Mouse (Mus musculus) heart, postnatal 0 days (tissue): ENCODE measurements at regions not wholly inside any gene's neighbourhood (a gene's known extent, or its start where the extent isn't known, plus 50 kb on each side); places are given as distances from the start of the nearest gene placed in this dataset.

Source experiments
- ATAC-seq: fragments of 200-750 bp; cut with Nextera tagmentation; 2 replicates; pipeline ENCODE4 v1.8.0; 2017; ENCODE audit warnings: low read depth, moderate number of reproducible peaks, moderate library complexity; ENCODE audit not compliant: insufficient read depth
- DNase-seq: peaks from one replicate; pipeline ENCODE4 v3.0.0-alpha.2; 2016; ENCODE audit warnings: low spot score
- H3K27ac ChIP-seq: fragments of 300-500 bp; sonication (generic); 2 replicates; pipeline ENCODE4 v1.5.1; 2014; ENCODE audit warnings: low read depth, mild to moderate bottlenecking
- H3K27me3 ChIP-seq: fragments of 300-500 bp; sonication (generic); 2 replicates; pipeline ENCODE4 v1.6.1; 2014; ENCODE audit warnings: low read length, mixed read lengths; ENCODE audit not compliant: control insufficient read depth, insufficient read depth
- H3K36me3 ChIP-seq: fragments of 300-500 bp; sonication (generic); replicated peaks from 2 replicates; pipeline ENCODE4 v1.6.1; 2014; ENCODE audit warnings: low read length, mixed read lengths; ENCODE audit not compliant: control insufficient read depth, insufficient read depth
- H3K4me1 ChIP-seq: fragments of 300-500 bp; sonication (generic); 2 replicates; pipeline ENCODE4 v1.6.1; 2014; ENCODE audit warnings: antibody characterized with exemption; ENCODE audit not compliant: control insufficient read depth, insufficient read depth
- H3K4me2 ChIP-seq: fragments of 300-500 bp; sonication (generic); 2 replicates; pipeline ENCODE4 v1.6.1; 2014; ENCODE audit warnings: low read depth, mild to moderate bottlenecking, low read length, moderate library complexity
- H3K4me3 ChIP-seq: fragments of 300-500 bp; sonication (generic); 2 replicates; pipeline ENCODE4 v1.5.1; 2014; ENCODE audit warnings: low read depth, low read length
- H3K9ac ChIP-seq: fragments of 300-500 bp; sonication (generic); replicated peaks from 2 replicates; pipeline ENCODE4 v1.6.1; 2014; ENCODE audit warnings: low read depth, low read length, mixed read lengths
- H3K9me3 ChIP-seq: fragments of 300-500 bp; sonication (generic); replicated peaks from 2 replicates; pipeline ENCODE4 v1.6.1; 2016; ENCODE audit warnings: low read length; ENCODE audit not compliant: control insufficient read depth
- CTCF ChIP-seq: IDR thresholded peaks from 2 replicates; pipeline ENCODE4 v1.5.1; 2016; ENCODE audit warnings: antibody characterized with exemption, control low read depth, low read depth
- EP300 ChIP-seq: IDR thresholded peaks from 2 replicates; pipeline ENCODE4 v1.6.1; 2016; ENCODE audit warnings: antibody characterized with exemption, low read depth
- WGBS: fragments of 180-500 bp; shearing (Covaris S2); extraction: QIAGEN DNeasy Blood & Tissue Kit; methylation state at CpG from one replicate; pipeline ENCODE4 v1.1.7; 2014; 5-methylcytosine and 5-hydroxymethylcytosine counted together

DNA sequence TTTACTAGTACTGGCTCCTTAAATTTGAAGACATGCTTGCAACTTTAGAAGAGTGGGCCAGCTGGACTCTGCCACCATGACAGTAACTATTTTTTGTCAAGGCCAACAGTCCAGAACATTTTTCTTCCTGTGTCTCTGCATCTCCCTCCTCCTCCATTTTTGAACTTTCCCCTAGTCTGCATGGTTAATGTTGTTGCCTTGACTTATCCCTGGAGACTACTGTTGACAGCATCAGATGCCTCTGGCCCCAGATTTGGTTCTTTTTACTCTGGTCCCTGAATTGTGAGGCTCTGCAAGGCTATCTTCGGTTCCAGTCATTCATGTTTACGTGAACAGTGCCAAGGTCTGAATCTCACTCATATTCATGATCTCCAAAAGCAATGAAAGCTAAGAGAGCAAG, 724.4 kb upstream of the 2610301B20Rik start:
- no peaks in the 10 kb centered on the region for H3K9me3 ChIP-seq
- H3K4me2 ChIP-seq, result no peak overlapping the region
- no peak overlapping the region for H3K9ac ChIP-seq
- ATAC-seq (no peak), DNase-seq (no peak)
- no peak overlapping the region for H3K4me3 ChIP-seq
- H3K4me1 ChIP-seq, result no peaks in the 10 kb centered on the region
- H3K27ac ChIP-seq, result no peak overlapping the region
- 42% methylated on average over 2 of the region's 2 CpGs for WGBS
- no peak for TF ChIP-seq EP300
- TF ChIP-seq CTCF, result no peak
- no peaks in the 10 kb centered on the region for H3K27me3 ChIP-seq
- no peaks in the 10 kb centered on the region for H3K36me3 ChIP-seq

DNA sequence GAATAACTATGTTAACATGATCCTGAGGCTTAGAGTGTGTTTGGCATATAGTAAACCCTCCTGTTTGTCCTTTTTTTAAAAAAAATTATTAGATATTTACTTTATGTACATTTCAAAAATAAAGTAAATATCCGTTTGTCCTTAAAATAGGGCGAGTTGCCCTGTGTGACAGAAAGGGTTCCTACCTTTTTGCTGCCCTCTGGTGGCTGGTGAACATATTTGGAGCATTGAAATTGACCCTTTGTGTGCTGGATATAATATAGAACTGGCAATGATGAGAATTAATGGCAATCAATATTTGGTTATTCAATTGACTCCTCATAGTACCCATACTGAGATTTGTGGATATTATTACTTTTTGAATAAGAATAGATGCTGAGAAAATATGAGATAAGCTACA, 723.8 kb upstream of the 2610301B20Rik start:
- H3K27ac ChIP-seq, result no peak overlapping the region
- no peak overlapping the region for H3K4me2 ChIP-seq
- H3K27me3 ChIP-seq, result no peaks in the 10 kb centered on the region
- H3K4me3 ChIP-seq, result no peak overlapping the region
- DNase-seq (peak; percentile 51), ATAC-seq (no peak)
- H3K4me1 ChIP-seq, result no peaks in the 10 kb centered on the region
- no peaks in the 10 kb centered on the region for H3K36me3 ChIP-seq
- no peaks in the 10 kb centered on the region for H3K9me3 ChIP-seq
- TF ChIP-seq CTCF (peak; percentile 72), EP300 (no peak)
- no peak overlapping the region for H3K9ac ChIP-seq
- 9% methylated on average over 2 of the region's 2 CpGs for WGBS

DNA sequence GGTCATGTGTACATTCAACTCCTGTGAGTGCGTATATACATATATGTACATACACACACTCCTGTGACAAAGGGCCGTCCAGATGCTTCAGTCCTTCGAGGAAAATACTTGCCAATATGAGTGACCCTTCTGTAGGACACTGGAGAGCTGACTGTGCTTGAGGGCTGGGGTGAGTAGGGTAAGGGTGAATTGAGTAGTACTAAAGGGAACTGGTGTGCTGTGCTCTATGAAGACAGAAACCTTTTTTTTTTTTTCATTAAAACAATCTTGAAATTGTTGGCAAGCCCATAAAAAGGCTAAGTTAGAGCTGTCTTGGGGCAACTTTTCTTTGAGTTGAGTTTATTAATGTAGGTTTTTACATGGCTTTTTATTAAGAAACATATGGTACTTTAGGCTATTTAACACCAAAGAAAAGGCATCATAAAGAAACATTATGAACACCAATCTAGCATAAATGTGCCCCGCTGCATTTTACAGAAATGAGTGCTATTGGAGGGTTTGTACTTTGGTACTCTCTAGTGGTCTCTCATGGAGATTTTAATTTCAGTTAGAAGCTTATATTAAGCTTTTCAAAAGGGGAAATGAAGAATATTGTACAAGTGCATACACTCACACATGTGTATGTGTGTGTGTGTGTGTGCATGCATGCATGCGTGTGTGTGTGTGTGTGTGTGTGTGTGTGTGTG, 718.5 kb upstream of the 2610301B20Rik start:
- WGBS, result 80% methylated on average over 5 of the region's 5 CpGs
- no peak overlapping the region for H3K4me3 ChIP-seq
- no peak overlapping the region for H3K4me2 ChIP-seq
- no peaks in the 10 kb centered on the region for H3K9me3 ChIP-seq
- no peaks in the 10 kb centered on the region for H3K4me1 ChIP-seq
- no peaks in the 10 kb centered on the region for H3K27me3 ChIP-seq
- no peak for ATAC-seq
- TF ChIP-seq CTCF (no peak), EP300 (no peak)
- no peak overlapping the region for H3K27ac ChIP-seq
- H3K36me3 ChIP-seq, result no peaks in the 10 kb centered on the region
- no peak for DNase-seq
- H3K9ac ChIP-seq, result no peak overlapping the region

DNA sequence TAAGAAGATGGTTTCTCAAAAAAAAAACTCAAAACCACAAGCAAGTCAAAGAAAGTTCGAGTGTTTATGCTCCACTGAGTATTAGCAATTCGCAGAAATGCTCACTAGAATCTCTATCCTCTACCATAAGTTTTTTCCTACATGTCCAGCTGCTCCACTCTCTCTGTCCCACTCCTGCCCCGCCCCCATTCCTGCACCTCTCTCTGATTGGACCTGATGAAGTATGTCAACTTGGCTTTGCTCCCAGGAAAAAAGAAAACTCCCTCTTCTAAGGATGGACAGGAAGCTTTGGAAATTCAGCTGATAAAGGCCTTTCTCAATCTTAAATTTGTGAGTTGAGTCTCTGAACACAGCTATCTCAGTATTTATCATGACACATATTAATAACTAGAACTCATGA, 684.4 kb upstream of the 2610301B20Rik start:
- no peaks in the 10 kb centered on the region for H3K36me3 ChIP-seq
- WGBS, result 66% methylated on average over 3 of the region's 3 CpGs
- H3K4me1 ChIP-seq, result no peaks in the 10 kb centered on the region
- no peaks in the 10 kb centered on the region for H3K27me3 ChIP-seq
- peak; percentile 47; the same call in 1 of the 2 replicates for ATAC-seq
- H3K9ac ChIP-seq, result no peak overlapping the region
- no peaks in the 10 kb centered on the region for H3K9me3 ChIP-seq
- H3K27ac ChIP-seq, result no peak overlapping the region; the same call in 1 of the 2 replicates
- DNase-seq, result peak; percentile 37
- no peak overlapping the region for H3K4me2 ChIP-seq
- no peak overlapping the region for H3K4me3 ChIP-seq
- TF ChIP-seq EP300 (no peak), CTCF (no peak)

DNA sequence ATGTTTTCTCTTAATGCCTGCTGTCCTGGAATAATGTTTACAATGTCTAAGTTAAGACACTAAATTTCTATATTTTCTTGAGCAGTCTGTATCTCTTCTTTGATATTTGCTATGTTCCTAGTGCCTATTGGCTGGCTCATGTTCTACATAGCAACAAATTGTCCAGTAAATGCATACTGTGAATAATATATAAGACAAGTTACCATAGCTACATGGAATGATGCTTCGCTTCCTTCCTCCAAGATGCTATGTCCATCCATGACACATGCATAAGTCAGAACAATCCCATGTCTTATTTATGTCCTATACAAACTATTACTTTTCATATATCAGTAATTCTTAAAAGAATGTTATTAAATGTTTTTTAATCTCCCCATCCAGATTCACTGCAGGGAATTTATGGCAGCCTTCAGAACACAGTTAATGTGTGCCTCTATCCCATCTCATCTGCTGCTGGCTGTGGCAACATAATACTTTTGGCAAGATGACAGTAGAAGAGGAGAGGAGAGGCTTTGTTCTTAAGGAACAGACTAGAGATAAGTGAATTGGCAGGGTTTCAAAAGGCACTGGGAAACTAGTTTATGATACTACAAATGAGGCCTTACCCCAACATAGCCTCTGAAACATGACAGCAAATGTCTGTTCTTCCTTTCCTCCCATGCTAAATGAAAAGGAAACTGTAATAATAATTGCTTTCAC, 676.9 kb upstream of the 2610301B20Rik start:
- peak overlapping the region; percentile 27; the same call in 1 of the 2 replicates for H3K27ac ChIP-seq
- no peak for TF ChIP-seq CTCF
- TF ChIP-seq EP300, result no peak

DNA sequence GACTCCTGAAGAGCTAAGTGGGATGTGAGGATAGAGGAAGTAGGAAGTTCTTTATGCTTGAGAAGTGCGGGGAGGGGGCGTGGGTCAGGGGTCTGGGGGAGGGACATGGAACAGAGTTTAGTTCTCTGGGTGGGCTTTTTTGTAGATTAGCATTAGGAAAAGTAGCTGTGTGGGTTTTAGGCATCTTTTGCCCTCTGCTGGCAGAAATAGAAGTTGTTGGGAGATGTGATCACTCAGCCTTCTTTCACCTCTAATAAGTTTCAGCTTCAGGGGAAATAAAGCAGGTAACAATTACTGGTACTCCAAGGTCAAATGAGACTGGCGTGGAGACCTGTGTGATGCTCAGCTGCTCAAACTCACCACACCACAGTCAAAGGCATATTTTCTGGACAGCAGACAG, 672.5 kb upstream of the 2610301B20Rik start:
- no peaks in the 10 kb centered on the region for H3K9me3 ChIP-seq
- no peaks in the 10 kb centered on the region for H3K36me3 ChIP-seq
- H3K4me3 ChIP-seq, result no peak overlapping the region
- H3K9ac ChIP-seq, result no peak overlapping the region
- 45% methylated on average over 3 of the region's 3 CpGs for WGBS
- no peak overlapping the region for H3K27ac ChIP-seq
- DNase-seq, result no peak
- ATAC-seq, result no peak
- H3K4me2 ChIP-seq, result no peak overlapping the region
- no peaks in the 10 kb centered on the region for H3K27me3 ChIP-seq
- TF ChIP-seq CTCF, result peak; percentile 26; the same call in 1 of the 2 replicates
- no peak for TF ChIP-seq EP300
- H3K4me1 ChIP-seq, result no peaks in the 10 kb centered on the region

More for the DNA sequence above, 676.9 kb upstream of the 2610301B20Rik start:
- Histone ChIP-seq H3K4me1 (no peaks in the 10 kb centered on the region), H3K27me3 (no peaks in the 10 kb centered on the region), H3K4me2 (no peak overlapping the region), H3K9me3 (no peaks in the 10 kb centered on the region), H3K9ac (no peak overlapping the region), H3K36me3 (no peaks in the 10 kb centered on the region), H3K4me3 (no peak overlapping the region)
- no peak for ATAC-seq
- no peak for DNase-seq
- 91% methylated on average over 1 of the region's 1 CpGs for WGBS
